Mouse (Mus musculus) yolk sac, embryonic 10.5 days (tissue): ENCODE measurements around the gene B4gat1.
"Not testable (repeated sequence)": the region's sequence is repeated elsewhere in the genome, so short reads cannot be mapped to it uniquely, and the experiment has no call there.

Experiments
- DNase-seq: peaks from one replicate; pipeline ENCODE4 v3.0.0-alpha.2; 2017; ENCODE audit warnings: low spot score

B4gat1 gene

DNA sequence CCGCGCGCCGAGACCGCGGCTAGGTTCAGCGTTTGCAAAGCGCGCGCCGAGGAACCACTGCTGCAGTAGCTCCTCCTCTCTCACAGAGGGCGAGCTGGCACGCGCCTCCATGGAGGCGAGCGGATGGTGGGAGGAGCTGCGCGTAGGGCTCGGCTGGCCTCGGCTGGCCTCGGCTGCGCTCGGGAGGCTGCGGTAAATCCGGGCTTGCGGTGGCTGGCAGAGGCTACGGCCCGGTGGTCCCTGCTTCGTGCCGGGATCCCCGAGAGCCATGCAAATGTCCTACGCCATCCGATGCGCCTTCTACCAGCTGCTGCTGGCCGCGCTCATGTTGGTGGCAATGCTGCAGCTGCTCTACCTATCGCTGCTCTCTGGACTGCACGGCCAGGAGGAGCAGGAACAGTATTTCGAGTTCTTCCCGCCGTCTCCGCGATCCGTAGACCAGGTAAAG, at the start of gene B4gat1, which contains the start of gene AC124502.3:
Gene B4gat1 (plus strand): TSS at position 118 of the 448 bp plus-strand sequence.
Gene AC124502.3 (plus strand): TSS at position 183 of the 448 bp plus-strand sequence.
- DNase-seq, result peak; percentile 92

GRCm38 (mm10) chr19:4989013-4989412, 49.6 kb upstream of the B4gat1 start:
- peak; percentile 78 for DNase-seq

DNA sequence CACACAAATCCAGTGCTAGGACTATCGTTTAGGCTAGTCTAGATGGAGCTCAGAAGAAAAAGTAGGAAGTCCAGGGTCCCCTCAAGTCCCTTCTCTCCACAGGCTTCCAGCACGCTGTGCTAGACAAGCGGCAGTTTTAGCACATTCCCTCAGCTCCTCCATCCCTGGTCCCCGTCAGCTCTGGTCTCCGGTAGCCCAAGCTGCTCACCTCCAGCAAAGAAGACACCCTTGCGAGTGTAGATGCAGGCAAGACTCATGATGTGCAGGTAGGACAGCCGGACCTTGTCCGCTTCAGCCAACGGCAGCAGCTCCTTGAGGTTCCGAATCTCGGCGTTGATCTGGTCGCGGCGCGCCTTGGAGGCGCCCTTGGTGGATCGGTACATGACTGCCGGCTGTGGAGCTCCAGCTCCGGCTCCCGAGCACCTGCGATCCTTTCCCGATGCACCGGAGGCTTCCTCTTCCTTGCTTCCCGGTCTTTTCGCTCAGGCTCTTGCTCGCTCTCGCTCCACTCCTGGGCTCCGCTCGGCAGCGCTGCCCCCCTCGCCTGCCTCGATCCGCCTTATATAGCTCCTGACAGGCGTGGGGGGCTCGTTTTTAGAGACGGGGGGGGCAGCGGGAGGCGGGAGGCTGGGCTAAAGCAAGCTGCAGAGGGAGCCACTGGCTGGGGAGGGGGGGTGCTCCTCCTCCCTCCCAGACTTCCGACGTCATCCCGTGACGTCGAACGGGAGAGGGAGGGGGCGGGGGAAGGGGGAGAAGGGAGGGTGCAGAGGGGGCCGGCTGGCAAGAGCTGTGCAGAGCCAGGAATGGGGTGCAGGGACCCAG, 49.0 kb upstream of the B4gat1 start:
- DNase-seq, result no peak

DNA sequence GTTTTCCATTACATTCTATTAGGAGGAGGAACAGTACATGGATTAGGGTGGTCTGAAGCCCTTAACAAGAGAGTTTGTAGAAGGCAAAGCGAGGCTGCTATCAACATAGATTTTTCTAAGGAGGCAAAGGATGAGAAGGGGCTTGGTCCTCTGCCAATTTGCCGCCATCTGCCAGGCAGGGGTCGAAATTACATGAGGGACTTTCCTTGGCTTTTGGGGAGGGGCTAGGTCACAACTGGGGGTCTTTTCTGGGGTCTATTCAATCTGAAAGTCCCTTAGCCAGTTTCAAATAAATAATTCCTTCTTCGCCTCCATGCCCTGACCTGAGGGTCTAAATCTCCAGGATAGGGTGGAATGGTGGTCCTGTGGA, 48.4 kb upstream of the B4gat1 start, which contains the start of gene Npas4:
Gene Npas4 (minus strand): TSS at position 61 of the 370 bp plus-strand sequence.
- DNase-seq, result no peak

- no peak for DNase-seq
Measured at GRCm38 (mm10) chr19:4990716-4991115, 47.9 kb upstream of the B4gat1 start.

GRCm38 (mm10) chr19:4992371-4992770, 46.3 kb upstream of the B4gat1 start:
- no peak for DNase-seq

DNA sequence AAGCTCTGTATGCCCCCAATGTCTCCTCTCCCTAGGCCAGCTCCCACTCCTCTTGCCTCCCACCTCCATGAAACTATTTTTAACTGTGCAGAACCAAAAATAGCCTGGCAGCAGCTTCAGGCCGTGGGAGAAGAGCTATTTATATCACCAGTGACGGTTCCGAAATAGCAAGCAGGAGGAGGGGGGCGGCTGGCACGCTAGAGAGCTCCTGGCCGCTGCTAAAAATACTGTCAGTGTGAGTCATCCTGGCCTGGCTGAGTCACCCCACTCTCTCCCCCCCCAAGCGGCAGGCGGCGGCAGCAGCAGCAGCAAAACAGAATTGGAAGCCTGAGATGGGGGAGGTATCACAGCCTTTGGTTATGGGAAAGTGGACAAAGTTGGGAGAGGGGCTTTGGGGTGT, 45.7 kb upstream of the B4gat1 start:
- DNase-seq, result no peak

DNA sequence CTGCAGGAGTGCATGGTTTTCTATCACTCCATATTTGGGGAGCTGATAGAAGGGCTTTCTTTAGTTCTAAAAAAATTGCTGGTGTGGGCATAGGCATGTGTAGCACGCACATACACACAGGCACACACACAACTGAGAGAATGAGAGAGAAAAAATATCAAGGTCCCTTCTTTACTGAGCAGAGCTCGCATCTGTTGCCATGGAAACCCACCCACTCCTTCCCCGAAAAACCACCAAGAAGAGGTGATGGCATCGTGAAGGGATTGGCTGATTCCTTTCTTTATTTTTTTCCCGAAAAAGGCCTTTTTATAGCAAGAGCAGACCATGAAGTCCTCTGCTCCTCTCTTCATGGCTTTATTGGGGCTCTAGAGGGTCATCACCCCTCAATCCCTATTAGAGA, 44.6 kb upstream of the B4gat1 start:
- DNase-seq, result no peak

DNA sequence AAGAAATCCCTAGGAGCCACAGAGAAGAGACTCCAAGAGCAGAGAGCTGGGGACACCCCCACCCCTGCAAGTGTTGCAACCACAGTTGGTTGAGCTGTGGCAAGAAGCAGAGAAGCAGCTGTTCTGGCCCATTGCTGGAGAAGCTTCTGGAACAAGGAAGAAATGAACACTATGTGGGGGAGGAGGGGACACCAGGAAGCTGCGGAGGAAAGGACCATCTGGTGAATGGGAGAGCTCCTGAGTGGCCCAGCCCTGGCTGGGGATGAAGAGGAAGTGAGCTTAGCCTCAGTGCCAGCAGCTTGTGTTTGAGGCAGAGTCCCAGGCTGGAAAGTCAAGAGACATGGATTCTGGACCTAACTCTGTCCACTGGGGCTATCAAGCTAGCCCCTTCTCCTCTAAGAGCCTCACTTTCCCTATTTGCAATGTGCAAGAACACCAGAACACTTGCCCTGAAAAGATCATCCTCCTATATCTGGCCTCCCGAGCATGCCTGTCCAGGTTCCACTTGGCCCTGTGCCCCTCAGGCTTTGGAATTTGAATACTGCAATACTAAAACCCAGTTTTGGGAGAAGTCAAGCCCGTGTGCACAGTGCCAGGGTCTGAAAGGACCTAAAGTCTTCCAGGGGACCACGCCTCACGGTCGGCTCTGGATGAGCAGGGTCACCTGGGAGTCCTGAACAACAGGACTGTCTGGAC, 39.0 kb upstream of the B4gat1 start:
- no peak for DNase-seq

DNA sequence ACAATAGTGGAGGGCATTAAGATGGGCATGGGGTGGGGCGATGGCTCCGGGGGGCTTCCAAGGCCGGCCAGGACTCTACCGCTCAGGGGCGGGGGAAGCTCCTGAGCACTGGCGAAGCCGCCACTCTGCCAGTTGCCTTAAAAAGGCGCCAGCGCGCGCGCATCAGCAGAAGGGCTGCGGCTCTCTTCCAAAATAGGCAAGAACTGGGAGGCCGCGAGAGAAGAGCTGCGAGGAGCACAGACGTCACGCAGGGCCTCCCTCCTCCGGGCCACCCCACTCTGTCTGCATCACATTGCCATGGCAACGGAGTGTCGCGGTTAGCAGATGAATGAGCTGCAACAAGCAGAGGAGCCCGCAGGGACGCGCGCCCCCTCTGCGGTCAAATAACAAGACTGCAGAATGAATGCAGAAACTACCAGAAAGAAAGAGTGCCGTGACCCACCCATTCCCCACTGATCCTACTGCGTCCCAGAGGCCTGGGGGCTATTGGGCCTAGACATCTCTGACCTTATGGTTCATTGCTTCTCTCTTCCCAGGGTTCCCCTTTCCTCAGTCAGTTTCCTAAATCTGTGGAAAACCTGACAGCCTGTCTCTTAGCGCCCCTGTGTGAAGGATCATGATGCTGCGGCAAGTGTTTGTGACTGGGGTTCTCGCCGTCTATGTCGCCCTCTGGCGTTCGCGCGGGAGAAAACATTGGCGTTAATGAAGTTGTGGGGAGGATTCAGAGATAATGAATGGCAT, 36.8 kb upstream of the B4gat1 start:
- peak; percentile 64 for DNase-seq

- not testable (repeated sequence) for DNase-seq
Measured at GRCm38 (mm10) chr19:5003644-5004043, 35.0 kb upstream of the B4gat1 start.

- peak; percentile 66 for DNase-seq
Measured at GRCm38 (mm10) chr19:5004925-5005324, 33.7 kb upstream of the B4gat1 start.

- no peak for DNase-seq
Measured at GRCm38 (mm10) chr19:5013138-5013537, 25.5 kb upstream of the B4gat1 start.

- DNase-seq, result peak; percentile 15
Measured at GRCm38 (mm10) chr19:5014961-5015398, 23.6 kb upstream of the B4gat1 start.

DNA sequence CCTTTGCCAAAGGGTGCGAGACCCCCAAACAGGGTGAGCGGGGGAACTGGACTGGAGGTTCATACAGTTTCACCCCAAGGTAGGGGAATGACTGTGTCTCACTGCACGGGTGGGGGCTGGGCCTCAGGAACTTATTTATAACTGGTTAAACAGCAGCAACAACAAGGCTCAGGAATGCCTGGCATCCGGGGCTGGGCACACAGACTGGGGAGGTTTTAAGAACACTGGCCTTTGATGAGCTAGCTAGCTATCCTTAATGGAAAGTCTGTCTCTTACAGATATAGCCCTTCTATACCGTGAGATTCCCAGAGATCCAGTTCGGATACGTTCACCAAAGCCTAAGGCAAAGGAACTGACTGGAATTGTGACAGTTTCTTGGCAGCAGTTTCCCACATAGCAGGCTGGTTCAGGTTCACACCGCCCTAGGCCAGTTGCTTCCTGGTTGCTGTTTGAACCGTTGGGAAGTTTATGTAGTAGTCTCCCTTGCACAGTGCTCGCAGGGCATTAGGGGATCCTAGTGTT, 22.3 kb upstream of the B4gat1 start:
- DNase-seq, result peak; percentile 50

DNA sequence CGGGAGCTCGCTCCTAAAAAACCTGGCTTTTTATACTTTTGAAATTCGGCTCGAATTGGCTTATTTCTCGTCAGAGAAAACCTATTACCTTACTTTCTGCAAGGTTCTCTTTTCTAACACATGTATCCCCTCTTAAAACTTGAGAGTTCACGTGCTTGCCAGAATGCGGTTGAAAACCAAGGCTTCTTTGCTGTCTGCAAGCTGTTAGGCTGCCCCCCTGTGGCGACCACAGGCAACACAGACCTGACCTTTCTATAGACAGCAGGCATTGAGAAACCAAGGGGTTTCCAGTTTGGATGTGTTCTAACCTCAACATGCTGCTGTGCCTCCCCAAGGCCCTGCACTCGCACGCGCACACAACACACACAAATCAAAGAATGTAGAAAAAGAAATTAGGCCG, 21.8 kb upstream of the B4gat1 start:
- DNase-seq, result peak; percentile 66

- no peak for DNase-seq
Measured at GRCm38 (mm10) chr19:5017611-5018010, 21.0 kb upstream of the B4gat1 start.

DNA sequence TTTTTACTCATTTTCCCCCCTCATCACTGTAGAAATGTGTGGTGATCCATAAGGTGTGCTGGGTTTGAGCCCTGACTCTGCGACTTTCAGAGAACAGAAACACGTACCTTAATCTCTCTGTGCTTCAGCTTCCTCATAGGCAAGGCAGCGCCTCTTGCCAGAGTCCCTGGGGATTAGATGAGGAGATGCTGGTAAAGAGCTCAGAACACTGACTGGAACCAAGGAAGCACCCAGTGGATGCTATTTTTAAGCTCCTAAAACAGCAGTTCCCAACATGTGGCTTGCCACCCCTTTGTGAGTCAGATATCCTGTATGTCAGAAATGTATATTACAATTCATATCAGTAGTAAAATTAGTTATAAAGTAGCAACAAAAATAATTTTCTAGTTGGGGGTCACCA, 20.4 kb upstream of the B4gat1 start:
- no peak for DNase-seq

- DNase-seq, result no peak
Measured at GRCm38 (mm10) chr19:5021416-5021815, 17.2 kb upstream of the B4gat1 start.

GRCm38 (mm10) chr19:5023621-5024479, 14.8 kb upstream of the B4gat1 start, which contains the start of gene Slc29a2:
Gene Slc29a2 (plus strand): TSS chr19:5023860.
- DNase-seq, result peak; percentile 96

GRCm38 (mm10) chr19:5026111-5026510, 12.5 kb upstream of the B4gat1 start:
- DNase-seq, result no peak
